Mouse (Mus musculus) intestine, embryonic 15.5 days (tissue): ENCODE measurements around the gene Iqcf5. TPM values are rescaled to one million over a fixed set of nuclear protein-coding genes. Genes with fewer than 3 reads are reported as not detected.

Experiments used
- ATAC-seq: fragments of 200-750 bp; cut with Nextera tagmentation; 2 replicates; pipeline ENCODE4 v1.8.0; 2017; ENCODE audit warnings: moderate TSS enrichment, moderate library complexity
- H3K27ac ChIP-seq: fragments of 300-500 bp; sonication (generic); 2 replicates; pipeline ENCODE4 v1.5.1; 2015; ENCODE audit warnings: mild to moderate bottlenecking, inconsistent platforms
- H3K27me3 ChIP-seq: fragments of 300-500 bp; sonication (generic); replicated peaks from 2 replicates; pipeline ENCODE4 v1.6.1; 2015; ENCODE audit warnings: inconsistent platforms
- H3K36me3 ChIP-seq: fragments of 300-500 bp; sonication (generic); 2 replicates; pipeline ENCODE4 v1.6.1; 2015; ENCODE audit warnings: inconsistent platforms
- H3K4me1 ChIP-seq: fragments of 300-500 bp; sonication (generic); replicated peaks from 2 replicates; pipeline ENCODE4 v1.6.1; 2015; ENCODE audit warnings: inconsistent platforms
- H3K4me2 ChIP-seq: fragments of 300-500 bp; sonication (generic); replicated peaks from 2 replicates; pipeline ENCODE4 v1.6.1; 2015; ENCODE audit warnings: mild to moderate bottlenecking, inconsistent platforms
- H3K4me3 ChIP-seq: fragments of 300-500 bp; sonication (generic); replicated peaks from 2 replicates; pipeline ENCODE4 v1.5.1; 2015; ENCODE audit warnings: inconsistent platforms
- H3K9ac ChIP-seq: fragments of 300-500 bp; sonication (generic); 2 replicates; pipeline ENCODE4 v1.6.1; 2015; ENCODE audit warnings: inconsistent platforms
- H3K9me3 ChIP-seq: fragments of 300-500 bp; sonication (generic); 2 replicates; pipeline ENCODE4 v1.6.1; 2016; ENCODE audit warnings: inconsistent platforms
- WGBS: fragments of 180-500 bp; shearing (Covaris S2); methylation state at CpG from one replicate; pipeline ENCODE4 v1.1.7; 2015; 5-methylcytosine and 5-hydroxymethylcytosine counted together
- polyA plus RNA-seq: library from polyadenylated mRNA; unstranded; fragments of >200 nt; fragmentation: Nextera tagmentation; extraction: Ambion mirVana; gene quantifications from 2 replicates; pipeline ENCODE4 v1.2.1, GENCODE M21; 2015

The Iqcf5 gene
- not detected in 2 replicates for polyA plus RNA-seq

DNA sequence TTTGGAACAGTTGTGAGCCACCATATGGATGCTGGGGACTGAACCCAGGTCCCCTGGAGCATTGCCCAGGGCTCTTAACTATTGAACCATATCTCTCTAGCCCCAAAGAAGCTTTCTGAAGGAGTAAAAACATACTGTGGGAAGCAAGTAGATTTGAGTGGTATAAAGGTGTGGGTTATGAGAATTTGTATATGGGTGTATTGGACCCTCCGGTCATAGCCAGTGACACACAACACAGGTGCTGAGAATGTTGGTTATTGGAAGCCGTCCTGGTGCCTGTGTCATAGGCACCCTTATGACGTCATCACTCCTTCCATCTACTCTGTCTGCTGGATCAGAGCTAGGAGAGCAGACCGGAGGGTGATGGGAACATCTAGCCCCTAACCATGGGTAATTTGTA is at the start of gene Iqcf5:
Gene Iqcf5, plus strand, starts transcription at position 301 of the 400 bp plus-strand sequence.
- Histone ChIP-seq H3K9me3 (no peaks in the 10 kb centered on the region), H3K4me3 (no peak within 1 kb of the TSS), H3K4me1 (no peaks in the 10 kb centered on the region), H3K36me3 (no peaks in the 10 kb centered on the region), H3K4me2 (no peak within 1 kb of the TSS), H3K27ac (no peak within 1 kb of the TSS), H3K27me3 (no peaks in the 10 kb centered on the region), H3K9ac (no peak within 1 kb of the TSS)
- 87% methylated on average over 4 of the region's 4 CpGs for WGBS
- ATAC-seq, result no peak

DNA sequence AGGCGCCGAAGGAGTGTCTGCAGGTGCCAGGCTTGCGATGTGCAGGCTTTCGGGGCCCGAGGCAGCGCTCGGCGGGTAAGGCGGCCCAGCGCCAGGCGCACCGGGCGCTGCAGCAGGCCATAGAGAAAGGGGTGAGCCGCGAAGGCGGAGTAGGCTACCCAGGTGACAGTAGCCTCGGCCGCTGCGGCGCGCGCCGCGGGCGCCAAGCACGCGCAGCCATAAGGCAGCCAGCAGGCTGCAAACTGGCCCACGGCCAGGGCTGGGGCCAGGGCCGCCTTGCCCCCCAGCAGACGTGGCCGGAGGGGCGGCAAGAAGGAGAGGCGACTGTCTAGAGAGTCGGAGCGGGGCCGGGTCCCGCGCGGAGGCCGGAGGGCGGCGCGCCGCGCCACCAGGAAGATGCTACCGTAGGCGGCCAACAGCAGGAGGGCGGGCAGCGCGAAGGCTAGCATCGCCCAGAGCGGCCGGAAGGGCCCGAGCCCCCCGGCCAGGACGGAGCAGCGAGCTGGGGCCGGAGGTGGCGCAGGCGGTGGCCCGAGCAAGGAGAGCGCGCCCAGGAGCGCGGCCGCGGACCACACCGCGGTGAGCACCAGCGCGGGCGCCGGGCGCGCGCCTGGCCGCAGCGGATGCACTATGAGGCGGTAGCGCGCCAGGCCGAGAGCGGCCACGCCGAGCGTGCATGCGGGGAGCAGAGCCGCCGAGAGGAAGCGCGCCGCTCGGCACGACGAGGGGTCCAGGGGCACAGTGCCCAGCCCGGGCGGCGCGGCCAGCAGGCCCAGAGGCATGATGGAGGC is 49.4 kb upstream of the Iqcf5 start:
- Histone ChIP-seq H3K27ac (no peak overlapping the region; the same call in 1 of the 2 replicates), H3K4me2 (peak overlapping the region; percentile 99), H3K36me3 (peaks cover 14% of the 10 kb centered on the region; the same call in 1 of the 2 replicates), H3K27me3 (peaks cover 17% of the 10 kb centered on the region), H3K4me3 (peak overlapping the region; percentile 64), H3K4me1 (peaks cover 11% of the 10 kb centered on the region), H3K9ac (peak overlapping the region; percentile 62), H3K9me3 (no peaks in the 10 kb centered on the region)
- peak; percentile 79 for ATAC-seq
- WGBS, result 1% methylated on average over 98 of the region's 99 CpGs

DNA sequence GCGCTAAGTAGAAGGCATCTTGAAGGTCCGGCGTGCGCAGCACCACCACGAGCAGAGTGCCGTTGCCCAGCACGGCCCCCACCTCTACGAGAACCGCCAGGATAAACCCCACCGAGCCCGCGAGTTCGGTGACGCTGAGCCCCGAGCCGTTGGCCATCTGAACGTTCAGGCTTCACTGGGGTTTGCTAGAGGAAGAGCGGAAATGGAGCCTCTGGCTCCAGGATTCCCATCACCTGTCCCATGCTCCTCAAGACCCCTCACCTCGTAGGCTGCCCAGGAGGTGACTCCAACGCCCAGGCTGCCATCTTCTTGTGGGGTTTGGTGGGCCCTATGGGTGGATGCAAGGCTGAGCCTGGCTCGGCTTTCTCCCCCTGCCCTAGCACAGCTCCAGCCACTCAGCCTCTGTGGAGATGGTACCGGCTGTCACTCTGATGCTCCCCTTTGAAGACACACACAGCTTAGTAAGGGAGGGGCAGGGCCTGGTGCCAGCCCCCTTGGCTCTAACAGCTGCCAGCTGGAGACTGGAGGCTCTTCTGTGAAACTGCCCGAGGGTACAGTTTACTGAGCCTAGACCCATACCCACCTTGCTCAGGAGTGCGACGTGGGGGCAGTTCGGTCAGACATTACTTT is 48.7 kb upstream of the Iqcf5 start, which contains the start of gene Gpr62:
Gene Gpr62, minus strand, starts transcription at position 368 of the 630 bp plus-strand sequence.
- H3K9me3 ChIP-seq, result no peaks in the 10 kb centered on the region
- H3K4me3 ChIP-seq, result peak within 1 kb of the TSS; percentile 64
- H3K4me2 ChIP-seq, result peak within 1 kb of the TSS; percentile 99
- peaks cover 17% of the 10 kb centered on the region for H3K27me3 ChIP-seq
- WGBS, result 38% methylated on average over 26 of the region's 26 CpGs
- no peak for ATAC-seq
- peaks cover 14% of the 10 kb centered on the region; the same call in 1 of the 2 replicates for H3K36me3 ChIP-seq
- peak within 1 kb of the TSS; percentile 62 for H3K9ac ChIP-seq
- H3K4me1 ChIP-seq, result peaks cover 11% of the 10 kb centered on the region
- no peak within 1 kb of the TSS; the same call in 1 of the 2 replicates for H3K27ac ChIP-seq

DNA sequence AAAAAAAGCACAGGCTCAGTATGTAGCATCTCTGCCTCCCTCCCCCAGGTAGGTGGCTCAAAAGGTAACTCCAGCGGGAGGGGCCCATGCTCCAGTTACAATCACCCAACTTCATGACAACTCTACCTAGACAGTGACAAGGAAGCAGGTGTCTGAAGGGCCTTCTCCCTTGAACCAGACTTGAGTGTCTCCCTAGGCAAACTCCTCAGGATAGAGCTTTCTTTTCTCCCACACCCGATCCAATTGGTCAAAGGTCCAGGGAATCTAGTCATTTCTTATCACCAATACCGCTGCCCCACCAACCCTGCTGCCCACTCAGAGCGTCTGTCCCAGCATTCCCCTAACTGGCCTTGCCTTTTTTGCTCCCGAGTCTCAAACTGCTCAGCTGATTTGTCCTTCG is 47.7 kb upstream of the Iqcf5 start:
- no peak overlapping the region for H3K4me2 ChIP-seq
- ATAC-seq, result no peak
- WGBS, result 89% methylated on average over 6 of the region's 6 CpGs

DNA sequence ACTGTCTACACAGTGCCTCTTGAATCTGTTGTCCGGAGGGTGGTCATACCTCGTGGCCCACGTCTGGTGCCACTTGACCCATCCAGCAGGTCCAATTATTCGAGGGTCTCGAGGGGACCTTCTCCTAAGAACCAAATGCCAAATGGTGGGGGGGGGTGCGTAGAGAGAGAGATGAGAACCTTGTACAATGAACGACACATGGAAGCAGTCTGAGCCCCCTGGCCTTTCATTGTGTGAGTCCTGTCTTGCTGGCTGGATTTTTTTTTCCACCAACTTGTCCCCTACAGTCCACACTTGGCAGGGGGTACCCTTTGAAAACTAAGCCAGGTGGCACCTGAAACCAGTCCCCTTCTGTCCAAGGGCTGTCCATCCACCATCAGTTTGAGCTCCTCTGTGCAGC is 46.6 kb upstream of the Iqcf5 start:
- Histone ChIP-seq H3K9ac (no peak overlapping the region), H3K4me3 (no peak overlapping the region), H3K4me1 (peaks cover 22% of the 10 kb centered on the region), H3K9me3 (no peaks in the 10 kb centered on the region), H3K27me3 (peaks cover 17% of the 10 kb centered on the region), H3K4me2 (no peak overlapping the region), H3K36me3 (peaks cover 5% of the 10 kb centered on the region; the same call in 1 of the 2 replicates), H3K27ac (no peak overlapping the region)
- no peak for ATAC-seq
- 90% methylated on average over 7 of the region's 7 CpGs for WGBS

More for the DNA sequence above, 47.7 kb upstream of the Iqcf5 start:
- Histone ChIP-seq H3K27ac (no peak overlapping the region), H3K36me3 (peaks cover 9% of the 10 kb centered on the region; the same call in 1 of the 2 replicates), H3K4me3 (no peak overlapping the region), H3K9ac (no peak overlapping the region), H3K9me3 (no peaks in the 10 kb centered on the region), H3K27me3 (peaks cover 17% of the 10 kb centered on the region), H3K4me1 (peaks cover 13% of the 10 kb centered on the region)

DNA sequence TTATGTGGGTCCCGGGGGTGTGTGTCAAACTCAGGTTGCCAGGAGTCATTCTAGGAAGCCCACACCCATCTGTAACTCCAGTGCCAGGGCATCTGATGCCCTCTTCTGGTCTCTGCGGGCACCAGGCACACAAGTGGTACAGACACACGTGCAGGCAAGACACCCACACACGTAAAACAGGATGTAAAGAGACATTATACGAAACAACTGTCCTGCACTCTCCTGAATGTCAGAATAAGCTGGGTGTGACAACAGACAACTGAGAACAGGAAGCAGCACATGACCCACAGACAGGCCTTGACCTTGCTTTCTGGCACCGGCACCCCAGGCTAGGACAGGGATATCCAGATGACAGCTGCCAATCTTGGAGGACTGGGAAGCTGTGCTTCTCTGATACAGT is 45.1 kb upstream of the Iqcf5 start:
- no peak overlapping the region for H3K9ac ChIP-seq
- H3K36me3 ChIP-seq, result no peaks in the 10 kb centered on the region
- no peak overlapping the region for H3K27ac ChIP-seq
- no peak for ATAC-seq
- peaks cover 29% of the 10 kb centered on the region for H3K4me1 ChIP-seq
- no peak overlapping the region for H3K4me3 ChIP-seq
- no peak overlapping the region for H3K4me2 ChIP-seq
- H3K9me3 ChIP-seq, result no peaks in the 10 kb centered on the region
- peaks cover 16% of the 10 kb centered on the region for H3K27me3 ChIP-seq
- 69% methylated on average over 6 of the region's 6 CpGs for whole genome bisulfite sequencing

DNA sequence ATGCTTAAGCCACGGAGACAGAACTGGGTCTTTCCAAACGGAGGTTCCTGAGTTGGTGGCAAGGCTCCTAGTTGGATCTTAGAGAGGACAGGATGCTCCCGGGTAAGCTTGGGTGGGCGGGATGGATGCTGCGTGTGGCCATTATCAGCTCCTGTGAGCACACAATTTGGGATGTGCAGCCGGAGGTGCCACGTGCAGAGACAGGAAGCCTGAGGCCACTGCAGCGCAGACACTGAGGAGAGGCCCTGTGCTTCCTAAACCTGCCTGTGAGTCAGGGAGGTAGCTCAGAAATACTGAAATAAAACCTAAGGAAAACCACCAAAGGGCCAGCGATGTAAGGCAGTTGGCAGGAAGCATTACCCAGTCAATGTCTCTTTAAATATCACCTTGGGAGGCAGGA is 44.6 kb upstream of the Iqcf5 start:
- WGBS, result 76% methylated on average over 9 of the region's 9 CpGs

DNA sequence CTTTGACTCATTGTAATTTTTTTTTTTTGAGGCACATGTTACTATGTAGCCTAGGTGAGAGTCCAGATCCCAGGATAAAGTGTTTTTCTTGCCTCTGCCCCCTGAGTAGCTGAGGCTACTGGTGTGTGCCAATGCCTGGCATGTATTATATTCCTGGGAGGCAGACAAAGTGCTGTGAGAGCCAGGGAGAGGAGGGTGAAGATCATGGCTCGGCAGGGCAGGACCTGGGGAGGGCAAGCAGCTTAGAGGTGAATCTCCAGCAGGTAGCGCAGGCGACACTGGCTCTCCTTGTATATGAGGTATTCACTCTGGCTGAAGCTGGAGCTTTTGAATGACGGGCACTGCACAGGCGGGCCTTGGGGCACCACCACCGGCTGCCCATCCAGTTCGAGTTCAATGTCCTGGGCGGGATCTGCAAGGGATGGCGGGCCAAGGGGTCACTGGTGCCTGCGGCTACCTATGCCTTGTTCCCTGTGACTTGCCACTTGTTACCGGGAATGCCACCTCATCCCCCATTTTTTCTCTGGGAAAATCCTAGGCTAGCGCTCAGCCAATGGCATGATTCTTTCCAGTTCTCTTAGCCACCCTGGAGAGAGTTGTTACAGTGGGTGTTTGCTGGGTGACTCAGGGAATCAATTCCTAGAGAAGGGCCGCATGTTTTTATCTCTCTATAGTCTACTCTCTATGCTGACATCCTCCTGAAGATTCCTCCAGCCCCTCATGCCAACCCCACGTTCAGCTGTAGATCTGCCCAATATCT is 43.2 kb upstream of the Iqcf5 start:
- Histone ChIP-seq H3K4me3 (0 out of 2 replicates have a peak overlapping the region, but pooled peaks have one; percentile 14), H3K4me2 (peak overlapping the region; percentile 44), H3K9me3 (no peaks in the 10 kb centered on the region), H3K27me3 (no peaks in the 10 kb centered on the region), H3K36me3 (no peaks in the 10 kb centered on the region), H3K9ac (no peak overlapping the region), H3K4me1 (peaks cover 34% of the 10 kb centered on the region), H3K27ac (no peak overlapping the region)
- WGBS, result 69% methylated on average over 14 of the region's 14 CpGs
- no peak for ATAC-seq

More for the DNA sequence above, 44.6 kb upstream of the Iqcf5 start:
- Histone ChIP-seq H3K27me3 (peaks cover 12% of the 10 kb centered on the region), H3K4me3 (no peak overlapping the region), H3K4me1 (peaks cover 30% of the 10 kb centered on the region), H3K9ac (no peak overlapping the region), H3K4me2 (no peak overlapping the region), H3K36me3 (no peaks in the 10 kb centered on the region), H3K9me3 (no peaks in the 10 kb centered on the region), H3K27ac (no peak overlapping the region)
- ATAC-seq, result no peak

DNA sequence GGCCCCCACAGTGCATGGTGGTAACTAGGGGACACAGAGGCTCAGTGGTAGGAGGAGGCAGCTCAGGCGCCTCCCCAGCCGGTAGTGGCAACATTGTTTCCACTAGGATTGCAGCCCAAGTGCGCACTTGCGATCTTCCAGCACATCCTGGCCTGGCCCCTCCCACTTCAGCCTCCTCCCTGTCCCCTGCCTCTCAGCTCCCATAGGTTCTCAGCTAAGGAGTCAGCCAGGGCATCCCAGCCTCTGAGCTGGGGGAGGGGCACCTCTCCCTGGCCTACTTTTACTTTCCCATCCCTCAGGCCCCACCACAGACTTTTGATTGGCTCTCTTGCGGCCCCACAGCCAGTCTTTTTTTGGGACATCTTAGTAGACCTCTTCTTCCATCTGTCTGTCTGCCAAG is 42.5 kb upstream of the Iqcf5 start:
- H3K9ac ChIP-seq, result no peak overlapping the region
- peak overlapping the region; percentile 44 for H3K4me2 ChIP-seq
- 15% methylated on average over 5 of the region's 5 CpGs for WGBS
- H3K27ac ChIP-seq, result peak overlapping the region; percentile 2; the same call in 1 of the 2 replicates
- H3K4me3 ChIP-seq, result 0 out of 2 replicates have a peak overlapping the region, but pooled peaks have one; percentile 14
- H3K36me3 ChIP-seq, result no peaks in the 10 kb centered on the region
- no peak for ATAC-seq
- no peaks in the 10 kb centered on the region for H3K27me3 ChIP-seq
- H3K9me3 ChIP-seq, result no peaks in the 10 kb centered on the region
- peaks cover 39% of the 10 kb centered on the region for H3K4me1 ChIP-seq

DNA sequence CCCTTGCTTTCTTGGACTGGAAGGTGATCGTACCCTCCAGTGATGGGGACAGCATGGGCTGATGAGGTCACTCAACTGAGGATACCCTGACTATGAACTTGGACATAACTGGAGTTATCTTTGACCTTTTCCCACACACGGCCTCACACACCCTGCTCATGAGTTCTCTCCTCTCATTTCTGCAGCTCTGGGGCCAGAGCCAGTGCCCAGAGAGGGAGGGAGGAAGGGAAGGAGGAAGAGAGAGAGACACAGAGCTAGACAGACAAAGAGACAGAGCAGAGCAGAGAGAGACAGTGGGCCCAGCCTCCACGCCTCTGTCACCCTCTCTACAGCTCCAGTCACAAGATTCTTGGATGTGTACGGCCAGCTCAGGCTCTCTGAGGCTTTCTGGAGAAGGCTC is 42.1 kb upstream of the Iqcf5 start:
- no peaks in the 10 kb centered on the region for H3K36me3 ChIP-seq
- no peak overlapping the region for H3K4me3 ChIP-seq
- H3K27me3 ChIP-seq, result no peaks in the 10 kb centered on the region
- H3K4me1 ChIP-seq, result peaks cover 39% of the 10 kb centered on the region
- H3K27ac ChIP-seq, result peak overlapping the region; percentile 2; the same call in 1 of the 2 replicates
- WGBS, result 58% methylated on average over 4 of the region's 4 CpGs
- no peak overlapping the region for H3K4me2 ChIP-seq
- no peak overlapping the region for H3K9ac ChIP-seq
- no peak for ATAC-seq
- H3K9me3 ChIP-seq, result no peaks in the 10 kb centered on the region

DNA sequence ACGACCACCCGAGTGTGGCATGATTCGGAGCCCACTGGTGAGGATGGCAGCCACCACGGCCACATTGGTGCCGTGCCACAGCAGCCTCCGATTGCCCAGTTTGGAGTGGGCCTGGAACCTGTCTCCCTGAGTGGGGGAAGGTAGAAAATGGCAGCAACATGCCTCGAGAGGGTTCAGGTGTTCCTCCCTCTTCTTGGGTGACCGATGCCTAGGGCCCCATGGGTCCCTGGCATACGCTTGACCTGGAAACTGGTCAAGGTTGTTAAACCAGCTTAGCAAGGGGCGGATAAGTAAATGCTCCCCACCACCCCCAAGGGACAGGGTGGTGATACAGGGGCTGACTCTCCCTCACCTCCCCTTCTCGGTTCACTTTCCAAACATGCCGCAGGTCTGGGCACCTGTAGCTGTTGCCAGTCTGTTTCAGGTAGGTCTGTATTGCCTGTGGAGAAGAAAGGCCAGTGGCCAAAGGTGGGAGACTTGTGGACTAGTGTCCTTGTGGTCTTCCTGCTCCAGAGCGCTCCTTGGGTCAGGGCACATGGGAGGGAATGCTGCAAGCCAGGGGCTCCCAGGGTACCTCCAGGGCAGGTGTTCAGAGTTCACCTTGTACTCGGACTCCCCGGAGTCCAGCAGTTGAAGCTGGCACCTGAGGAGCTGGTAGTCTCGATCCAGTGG is 41.2 kb upstream of the Iqcf5 start:
- H3K36me3 ChIP-seq, result no peaks in the 10 kb centered on the region
- peaks cover 44% of the 10 kb centered on the region for H3K4me1 ChIP-seq
- no peak overlapping the region for H3K4me3 ChIP-seq
- WGBS, result 86% methylated on average over 16 of the region's 16 CpGs
- no peak overlapping the region for H3K9ac ChIP-seq
- H3K27ac ChIP-seq, result no peak overlapping the region
- H3K4me2 ChIP-seq, result no peak overlapping the region
- H3K9me3 ChIP-seq, result no peaks in the 10 kb centered on the region
- no peaks in the 10 kb centered on the region for H3K27me3 ChIP-seq
- no peak for ATAC-seq
